Mouse (Mus musculus) heart, embryonic 14.5 days (tissue): ENCODE results near the gene Bcorl1. TPM values are rescaled to one million over a fixed set of nuclear protein-coding genes. Genes with fewer than 3 reads are reported as not detected.

Experiments
- ATAC-seq: fragments of 200-750 bp; cut with Nextera tagmentation; 2 replicates; pipeline ENCODE4 v1.8.0; 2017; ENCODE audit warnings: low read depth, moderate TSS enrichment; ENCODE audit not compliant: insufficient number of reproducible peaks, insufficient read depth, low FRiP score
- H3K27ac ChIP-seq, 2 experiments: fragments of 200-500 bp in 1 of 2; fragments of 300-500 bp in 1 of 2; sonication (generic) in 1 of 2; replicated peaks in 1 of 2; 2 replicates each; pipeline ENCODE4 v1.5.1; 2012 to 2014; ENCODE audit warnings: low read depth in 2 of 2, low read length in 2 of 2, control low read depth in 1 of 2, mild to moderate bottlenecking in 1 of 2, mixed read lengths in 1 of 2; ENCODE audit not compliant: control insufficient read depth in 1 of 2, insufficient read depth in 1 of 2
- H3K27me3 ChIP-seq: fragments of 300-500 bp; sonication (generic); 2 replicates; pipeline ENCODE4 v1.6.1; 2014; ENCODE audit warnings: mild to moderate bottlenecking, low read length, control low read depth; ENCODE audit not compliant: control insufficient read depth, insufficient read depth
- H3K36me3 ChIP-seq: fragments of 300-500 bp; sonication (generic); 2 replicates; pipeline ENCODE4 v1.6.1; 2014; ENCODE audit warnings: mild to moderate bottlenecking, control low read depth, low read length, mixed read lengths; ENCODE audit not compliant: control insufficient read depth, insufficient read depth
- H3K4me1 ChIP-seq, 2 experiments: fragments of 200-500 bp in 1 of 2; fragments of 300-500 bp in 1 of 2; sonication (generic) in 1 of 2; 2 replicates each; pipeline ENCODE4 v1.6.1; 2012 to 2014; ENCODE audit warnings: low read length in 2 of 2, control low read depth in 1 of 2, mixed read lengths in 1 of 2; ENCODE audit not compliant: control insufficient read depth in 2 of 2, insufficient read depth in 2 of 2
- H3K4me2 ChIP-seq: fragments of 300-500 bp; sonication (generic); 2 replicates; pipeline ENCODE4 v1.6.1; 2014; ENCODE audit warnings: mild to moderate bottlenecking, low read length
- H3K4me3 ChIP-seq, 2 experiments: fragments of 200-500 bp in 1 of 2; fragments of 300-500 bp in 1 of 2; sonication (generic) in 1 of 2; 2 replicates each; pipeline ENCODE4 v1.5.1; 2012 to 2014; ENCODE audit warnings: low read length in 2 of 2, mild to moderate bottlenecking in 2 of 2, control low read depth in 1 of 2, low read depth in 1 of 2, moderate library complexity in 1 of 2; ENCODE audit not compliant: control insufficient read depth in 1 of 2, insufficient read depth in 1 of 2
- H3K9ac ChIP-seq: fragments of 300-500 bp; sonication (generic); 2 replicates; pipeline ENCODE4 v1.6.1; 2014; ENCODE audit warnings: mild to moderate bottlenecking, low read length
- H3K9me3 ChIP-seq: fragments of 300-500 bp; sonication (generic); 2 replicates; pipeline ENCODE4 v1.6.1; 2016; ENCODE audit warnings: low read length, control low read depth; ENCODE audit not compliant: control insufficient read depth
- WGBS: fragments of 180-500 bp; shearing (Covaris S2); extraction: QIAGEN DNeasy Blood & Tissue Kit; methylation state at CpG from one replicate; pipeline ENCODE4 v1.1.7; 2014; 5-methylcytosine and 5-hydroxymethylcytosine counted together
- polyA plus RNA-seq: library from polyadenylated mRNA; unstranded; fragments of >200 nt; fragmentation: Nextera tagmentation; extraction: Ambion mirVana; gene quantifications from 2 replicates; pipeline ENCODE4 v1.2.1, GENCODE M21; 2014

Bcorl1 gene
- polyA plus RNA-seq, 1 experiment from 2014 or later = 4.7 TPM

- Histone ChIP-seq H3K9me3 (no peaks in the 10 kb centered on the region), H3K27ac (no peak overlapping the region), H3K4me2 (no peak overlapping the region), H3K4me1 (peaks cover 18 to 23% of the 10 kb centered on the region in 2 experiments), H3K4me3 (no peak overlapping the region), H3K9ac (no peak overlapping the region), H3K27me3 (no peaks in the 10 kb centered on the region), H3K36me3 (peaks cover 32% of the 10 kb centered on the region)
- ATAC-seq = no peak
- 30% methylated on average over 4 of the region's 4 CpGs for WGBS
Observed at GRCm38 (mm10) chrX:48422986-48423385, 81.8 kb downstream of the Bcorl1 start.

- H3K9me3 ChIP-seq = no peaks in the 10 kb centered on the region
- H3K4me1 ChIP-seq = peaks cover 19 to 29% of the 10 kb centered on the region in 2 experiments
- 32% methylated on average over 1 of the region's 1 CpGs for WGBS
- no peaks in the 10 kb centered on the region for H3K27me3 ChIP-seq
- H3K36me3 ChIP-seq = peaks cover 25% of the 10 kb centered on the region
- H3K4me3 ChIP-seq = no peak overlapping the region
- no peak overlapping the region; a peak in 1 of 4 replicates for H3K27ac ChIP-seq
- ATAC-seq = no peak
- H3K9ac ChIP-seq = no peak overlapping the region
- H3K4me2 ChIP-seq = no peak overlapping the region
Observed at GRCm38 (mm10) chrX:48423671-48424070, 82.5 kb downstream of the Bcorl1 start.

- no peak for ATAC-seq
- Histone ChIP-seq H3K4me2 (peak overlapping the region; percentile 41), H3K9ac (no peak overlapping the region), H3K9me3 (no peaks in the 10 kb centered on the region), H3K4me1 (peaks cover 19 to 29% of the 10 kb centered on the region in 2 experiments), H3K27me3 (no peaks in the 10 kb centered on the region), H3K36me3 (peaks cover 16% of the 10 kb centered on the region), H3K4me3 (no peak overlapping the region), H3K27ac (peak overlapping the region; percentile 24 to 32; a peak in 1 of 4 replicates)
- 30% methylated on average over 3 of the region's 3 CpGs for WGBS
Observed at GRCm38 (mm10) chrX:48424583-48424982, 83.4 kb downstream of the Bcorl1 start.

- H3K27me3 ChIP-seq = no peaks in the 10 kb centered on the region
- H3K4me3 ChIP-seq = no peak overlapping the region
- WGBS = 53% methylated on average over 7 of the region's 7 CpGs
- H3K9me3 ChIP-seq = no peaks in the 10 kb centered on the region
- H3K27ac ChIP-seq = no peak overlapping the region
- ATAC-seq = no peak; the same call in 1 of the 2 replicates
- peaks cover 9% of the 10 kb centered on the region for H3K36me3 ChIP-seq
- H3K4me1 ChIP-seq = peaks cover 19 to 29% of the 10 kb centered on the region in 2 experiments
- peak overlapping the region; percentile 41; the same call in 1 of the 2 replicates for H3K4me2 ChIP-seq
- H3K9ac ChIP-seq = no peak overlapping the region
Observed at GRCm38 (mm10) chrX:48425280-48425679, 84.1 kb downstream of the Bcorl1 start.

GRCm38 (mm10) chrX:48428241-48428640 lies 87.1 kb downstream of the Bcorl1 start:
- no peak overlapping the region for H3K9ac ChIP-seq
- H3K27ac ChIP-seq = peak overlapping the region in 1 of 2 experiments; percentile 47; a peak in 2 of 4 replicates
- ATAC-seq = peak; percentile 36; the same call in 1 of the 2 replicates
- H3K9me3 ChIP-seq = no peaks in the 10 kb centered on the region
- no peaks in the 10 kb centered on the region for H3K36me3 ChIP-seq
- no peaks in the 10 kb centered on the region for H3K27me3 ChIP-seq
- 42% methylated on average over 6 of the region's 6 CpGs for WGBS
- peaks cover 21 to 29% of the 10 kb centered on the region in 2 experiments for H3K4me1 ChIP-seq
- no peak overlapping the region for H3K4me3 ChIP-seq
- no peak overlapping the region for H3K4me2 ChIP-seq

GRCm38 (mm10) chrX:48428642-48429041 lies 87.5 kb downstream of the Bcorl1 start:
- 0 out of 4 replicates have a peak overlapping the region, but pooled peaks of 1 of the 2 experiments have one; percentile 18 for H3K27ac ChIP-seq
- WGBS = 73% methylated on average over 8 of the region's 8 CpGs
- H3K9me3 ChIP-seq = no peaks in the 10 kb centered on the region
- peaks cover 25 to 29% of the 10 kb centered on the region in 2 experiments for H3K4me1 ChIP-seq
- H3K9ac ChIP-seq = no peak overlapping the region
- no peaks in the 10 kb centered on the region for H3K27me3 ChIP-seq
- ATAC-seq = no peak
- no peak overlapping the region for H3K4me3 ChIP-seq
- H3K36me3 ChIP-seq = no peaks in the 10 kb centered on the region
- no peak overlapping the region for H3K4me2 ChIP-seq

- Histone ChIP-seq H3K27ac (no peak overlapping the region), H3K4me1 (peaks cover 27 to 30% of the 10 kb centered on the region in 2 experiments)
- ATAC-seq = no peak
Observed at GRCm38 (mm10) chrX:48429100-48429499, 87.9 kb downstream of the Bcorl1 start.

GRCm38 (mm10) chrX:48429538-48429937 lies 88.4 kb downstream of the Bcorl1 start:
- ATAC-seq = peak; percentile 5; the same call in 1 of the 2 replicates
- 35% methylated on average over 6 of the region's 6 CpGs for WGBS
- no peaks in the 10 kb centered on the region for H3K36me3 ChIP-seq
- no peak overlapping the region for H3K4me2 ChIP-seq
- H3K27ac ChIP-seq = 0 out of 4 replicates have a peak overlapping the region, but pooled peaks of 1 of the 2 experiments have one; percentile 36
- no peaks in the 10 kb centered on the region for H3K9me3 ChIP-seq
- no peak overlapping the region for H3K9ac ChIP-seq
- H3K27me3 ChIP-seq = no peaks in the 10 kb centered on the region
- H3K4me3 ChIP-seq = no peak overlapping the region
- H3K4me1 ChIP-seq = peaks cover 24 to 30% of the 10 kb centered on the region in 2 experiments

More at GRCm38 (mm10) chrX:48429100-48429499, 87.9 kb downstream of the Bcorl1 start:
- no peak overlapping the region for H3K9ac ChIP-seq
- H3K27me3 ChIP-seq = no peaks in the 10 kb centered on the region
- H3K4me3 ChIP-seq = no peak overlapping the region
- no peaks in the 10 kb centered on the region for H3K36me3 ChIP-seq
- no peaks in the 10 kb centered on the region for H3K9me3 ChIP-seq
- no peak overlapping the region for H3K4me2 ChIP-seq
